Mouse (Mus musculus): ENCODE data around the gene Rnf128. TPM values are rescaled to one million over a fixed set of nuclear protein-coding genes. Genes with fewer than 3 reads are reported as not detected.

The Rnf128 gene
- polyA plus RNA-seq, 1 experiment from 2014 or later, result 8.1 TPM

Other genes with a start within 250 kb of the Rnf128 start
- not detected in 2 replicates for gene Trap1a, start 229.6 kb upstream of the Rnf128 start, polyA plus RNA-seq (2015; fragmentation: Nextera tagmentation; extraction: Ambion mirVana)
- gene D330045A20Rik, start 82.9 kb upstream of the Rnf128 start, polyA plus RNA-seq (2015; fragmentation: Nextera tagmentation; extraction: Ambion mirVana), result 0.97 and 1.1 TPM in 2 replicates
- 3.4 and 4.1 TPM in 2 replicates for gene Tbc1d8b, start 121.7 kb downstream of the Rnf128 start, polyA plus RNA-seq (2015; fragmentation: Nextera tagmentation; extraction: Ambion mirVana)
- gene Gm15013, start 151.2 kb downstream of the Rnf128 start, polyA plus RNA-seq (2015; fragmentation: Nextera tagmentation; extraction: Ambion mirVana), result 0.63 and 0.70 TPM in 2 replicates
- not detected in 2 replicates for gene Ripply1, start 219.0 kb downstream of the Rnf128 start, polyA plus RNA-seq (2015; fragmentation: Nextera tagmentation; extraction: Ambion mirVana)
- 0.19 TPM in 1 of 2 replicates, not detected in the other for gene Cldn2, start 237.5 kb downstream of the Rnf128 start, polyA plus RNA-seq (2015; fragmentation: Nextera tagmentation; extraction: Ambion mirVana)

Data from embryonic facial prominence, embryonic 13.5 days (tissue).